Mouse (Mus musculus) heart, postnatal 25 days (tissue): Measurements from ENCODE around the gene Cdh16. TPM values are rescaled to one million over a fixed set of nuclear protein-coding genes. Genes with fewer than 3 reads are reported as not detected.
"Not testable (repeated sequence)": the region's sequence is repeated elsewhere in the genome, so short reads cannot be mapped to it uniquely, and the experiment has no call there.

Experiments used
- DNase-seq: peaks from one replicate; pipeline ENCODE4 v3.0.0; 2022; ENCODE audit warnings: low spot score
- intact Hi-C: fragments of 180-260 bp; cut with DNase I; formaldehyde crosslinking; loops from one replicate; pipeline ENCODE4 v1.15.1; 2025
- total RNA-seq, 2 experiments: library from RNA; stranded (reverse); gene quantifications; 2 replicates each; pipeline ENCODE4 v1.2.3; 2021

Gene Cdh16
- total RNA-seq = 1 to 10 TPM; 2.4 to 3.1 TPM

DNA sequence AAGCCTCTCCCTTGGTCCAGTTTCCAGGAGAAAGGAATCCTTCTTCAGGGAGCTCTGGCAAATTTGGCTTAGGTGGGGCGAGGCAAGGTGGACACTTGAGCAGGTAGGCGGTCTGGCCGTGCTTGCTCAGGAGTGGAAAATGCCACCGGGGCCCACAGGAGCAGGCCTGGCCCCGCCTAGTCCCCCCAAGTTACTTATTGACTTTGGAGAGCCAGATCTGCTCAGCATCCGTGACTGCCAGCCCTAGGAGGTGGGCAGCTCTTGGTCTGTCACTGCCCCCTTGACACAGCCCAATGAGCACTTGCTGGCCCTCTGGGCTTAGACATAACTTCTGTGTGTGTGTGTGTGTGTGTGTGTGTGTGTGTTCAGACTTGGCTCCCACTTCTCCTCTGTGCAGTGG lies at the start of gene Cdh16:
TSS of gene Cdh16 (minus strand) at position 236 of the 400 bp plus-strand sequence.
- intact Hi-C loops = no loop called here
- DNase-seq = no peak

GRCm38 (mm10) chr8:104655614-104656013 lies 31.4 kb upstream of the Cdh16 start:
- intact Hi-C loops = loop anchor here (5.0 to 10.0 kb wide), 3 partner anchors 249 to 609 kb away; partner anchors contain the start of genes Fbxl8, Hsf4 and Tradd
- DNase-seq = no peak

- intact Hi-C loops = loop anchor here (1.0 to 10.0 kb wide), 4 partner anchors 10 to 610 kb away; partner anchors contain the start of genes Fbxl8, Hsf4 and Tradd
- no peak for DNase-seq
These were observed 30.8 kb upstream of the Cdh16 start for GRCm38 (mm10) chr8:104654984-104655383.

DNA sequence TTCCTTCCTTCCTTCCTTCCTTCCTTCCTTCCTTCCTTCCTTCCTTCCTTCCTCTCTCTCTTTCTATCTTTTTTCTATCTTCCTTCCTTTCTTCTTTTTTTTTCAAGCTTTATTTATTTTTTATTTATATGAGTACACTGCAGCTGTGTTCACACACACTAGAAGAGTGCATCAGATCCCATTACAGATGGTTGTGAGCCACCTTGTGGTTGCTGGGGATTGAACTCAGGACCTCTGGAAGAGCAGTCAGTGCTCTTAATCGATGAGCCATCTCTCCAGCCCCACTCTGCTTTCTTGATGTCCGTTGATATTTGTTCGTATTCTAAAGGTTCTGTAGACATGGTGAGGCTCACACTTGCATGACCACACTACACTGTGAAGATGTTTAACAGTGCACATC lies 20.0 kb upstream of the Cdh16 start:
- intact Hi-C loops = loop anchor here (5.0 kb wide), 1 partner anchor 202 kb away; the partner anchor contains the start of gene Dync1li2
- not testable (repeated sequence) for DNase-seq

DNA sequence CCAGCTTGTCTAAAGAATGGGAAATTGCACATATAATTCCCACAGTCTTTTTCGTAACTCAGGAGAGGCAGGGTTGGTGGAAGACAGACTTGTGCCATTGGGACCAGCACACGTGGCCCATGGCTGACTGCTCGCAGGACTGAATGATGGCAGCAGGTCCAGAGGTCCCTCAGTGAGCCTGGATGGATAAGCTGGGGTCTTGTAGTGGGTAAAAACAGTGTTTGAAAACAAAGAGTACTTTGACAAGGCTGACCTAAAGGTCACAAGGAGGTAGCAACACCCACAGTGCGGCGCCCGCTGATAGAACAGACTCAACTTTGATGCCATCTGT lies 18.1 kb upstream of the Cdh16 start:
- intact Hi-C loops = loop anchor here (1.0 to 5.0 kb wide), 2 partner anchors 40 to 200 kb away; partner anchors contain the start of gene Dync1li2
- no peak for DNase-seq

GRCm38 (mm10) chr8:104641426-104642323 lies 17.5 kb upstream of the Cdh16 start, which contains the start of gene Ciao2b:
Gene Ciao2b (minus strand): TSS chr8:104641965.
- peak; percentile 77 for DNase-seq
- intact Hi-C loops = loop anchor here (1.0 to 5.0 kb wide), 3 partner anchors 11 to 199 kb away; partner anchors contain the start of gene Dync1li2

DNA sequence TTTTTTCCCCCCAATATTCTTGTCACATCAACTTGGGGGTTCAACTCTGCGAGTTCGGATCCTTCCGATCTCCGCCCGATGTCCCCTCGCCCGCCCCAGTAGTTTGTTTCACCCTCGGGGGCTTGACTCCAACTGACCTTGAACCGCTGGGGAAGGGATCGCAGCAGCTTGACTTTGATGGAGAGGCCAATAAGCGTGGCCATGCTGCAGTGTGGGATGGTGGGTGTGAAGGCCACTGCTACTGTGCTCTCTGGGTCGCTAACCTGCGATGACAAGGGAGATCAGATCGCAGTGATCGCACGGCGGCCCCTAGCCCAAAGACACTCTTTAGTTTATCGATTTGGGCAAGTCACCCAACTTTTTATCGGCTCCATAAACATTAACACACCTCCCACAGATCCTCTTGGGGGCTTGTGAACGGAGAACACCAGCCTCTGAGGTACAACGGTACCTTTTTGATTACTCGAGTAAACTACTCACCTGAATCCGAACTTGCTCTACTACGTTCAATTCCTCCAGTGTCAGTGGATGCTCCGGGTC lies 16.7 kb upstream of the Cdh16 start:
- DNase-seq = no peak

DNA sequence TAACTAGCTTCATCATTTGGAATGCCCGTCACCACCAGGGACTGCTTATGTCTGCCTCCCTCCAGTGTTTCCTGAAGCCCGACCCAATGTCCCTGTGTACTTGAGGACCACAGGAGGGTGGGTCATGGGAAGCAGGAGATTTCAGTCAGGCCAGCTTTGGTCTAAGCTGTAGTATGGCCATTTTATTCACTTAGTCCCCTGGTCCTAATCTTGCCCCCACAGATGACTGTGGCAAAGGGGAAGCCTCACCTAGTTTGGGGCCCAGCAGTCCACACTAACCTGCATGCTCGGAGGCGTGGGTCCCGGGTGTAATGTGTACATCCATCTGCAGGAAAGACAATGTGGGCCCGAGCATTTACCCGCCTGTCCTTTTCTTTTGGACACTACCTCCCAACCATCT lies 16.0 kb upstream of the Cdh16 start:
- intact Hi-C loops = loop anchor here (5.0 kb wide), 1 partner anchor 198 kb away; the partner anchor contains the start of gene Dync1li2
- no peak for DNase-seq

More for the DNA sequence above, 16.7 kb upstream of the Cdh16 start:
- intact Hi-C loops = loop anchor here (1.0 to 5.0 kb wide), 2 partner anchors 11 to 199 kb away; partner anchors contain the start of gene Dync1li2

DNA sequence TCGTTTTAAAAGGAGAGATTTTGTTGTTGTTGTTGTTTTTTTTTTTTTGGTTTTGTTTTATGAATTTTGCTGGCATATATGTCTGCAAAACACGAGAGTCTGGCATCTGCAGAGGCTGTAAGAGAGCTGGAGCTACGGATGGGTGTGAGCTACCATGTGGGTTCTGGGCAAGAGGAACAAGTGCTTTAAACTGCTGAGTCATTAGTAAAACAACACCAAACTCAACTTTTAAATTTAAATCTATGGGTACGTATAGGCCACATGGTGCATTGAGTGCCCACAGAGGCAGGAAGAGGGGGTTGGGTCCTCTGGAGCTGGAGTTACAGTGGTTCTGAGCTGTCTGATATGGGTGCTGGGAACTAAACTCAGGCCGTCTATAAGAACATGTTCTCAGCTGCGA lies 13.8 kb upstream of the Cdh16 start:
- no peak for DNase-seq

DNA sequence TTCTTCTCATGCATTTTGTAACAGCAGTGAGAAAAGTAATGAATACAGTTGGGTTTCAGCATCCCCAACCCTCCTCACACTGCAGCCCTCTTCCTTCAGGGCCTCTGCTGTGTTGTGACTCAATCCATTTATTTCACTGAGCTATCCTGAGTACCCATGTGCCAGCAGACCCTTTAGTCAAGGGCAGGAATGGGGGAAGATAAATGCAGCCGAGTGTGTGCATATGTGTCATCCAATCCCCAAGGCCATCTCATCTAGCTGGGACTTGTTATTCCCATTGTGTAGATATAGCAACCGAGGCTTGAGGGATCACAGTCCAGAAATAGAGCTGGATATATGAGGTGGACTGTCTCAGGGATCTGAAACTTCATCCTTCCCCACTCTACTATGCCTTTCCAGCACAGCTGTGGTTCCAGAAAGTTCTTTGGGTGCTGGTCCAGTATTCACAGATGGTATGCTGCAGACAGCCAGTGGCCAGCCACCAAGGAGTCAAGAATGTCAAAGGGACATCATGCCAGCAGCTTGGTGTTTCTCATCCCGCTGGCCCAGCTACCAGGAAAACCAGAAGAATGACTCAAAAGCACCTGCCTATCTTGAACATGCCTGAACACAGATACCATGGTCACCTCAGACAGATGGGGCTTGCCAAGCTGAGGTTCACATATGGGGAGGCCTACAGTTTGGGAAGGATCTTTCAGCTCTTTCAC lies 11.0 kb upstream of the Cdh16 start:
- intact Hi-C loops = no loop called here
- DNase-seq = no peak

More for the DNA sequence above, 13.8 kb upstream of the Cdh16 start:
- intact Hi-C loops = no loop called here

DNA sequence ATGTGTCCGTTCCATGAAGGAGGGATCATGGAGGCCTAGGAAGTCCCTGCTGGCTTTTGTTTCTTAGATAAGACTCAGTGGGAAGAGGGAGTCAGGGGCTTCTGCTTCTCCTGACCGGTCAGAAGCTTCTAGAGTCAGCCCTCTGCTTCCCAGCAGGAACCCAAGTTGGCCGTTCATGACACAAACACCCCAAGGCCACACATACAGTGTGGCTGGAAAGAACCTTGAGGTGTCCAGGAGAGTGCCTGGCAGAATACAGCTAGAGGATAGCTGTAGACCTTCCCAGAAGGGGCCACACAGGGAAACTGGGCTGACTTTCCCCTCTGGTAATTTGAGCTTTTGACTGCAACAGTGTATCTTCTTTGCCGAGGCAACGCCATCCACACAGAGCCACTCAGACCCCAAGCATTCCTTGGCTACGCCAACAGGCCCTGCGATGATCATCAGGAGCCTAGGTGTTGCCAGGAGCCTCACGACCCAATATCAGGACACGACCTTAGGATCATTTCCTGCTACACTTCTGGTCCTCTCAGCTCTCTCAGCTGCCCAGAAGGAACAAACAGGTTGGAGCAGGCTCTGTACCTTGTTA lies 9.1 kb upstream of the Cdh16 start:
- DNase-seq = no peak
- intact Hi-C loops = no loop called here

- no peak for DNase-seq
- intact Hi-C loops = no loop called here
These were observed 8.3 kb upstream of the Cdh16 start for GRCm38 (mm10) chr8:104632486-104632885.

DNA sequence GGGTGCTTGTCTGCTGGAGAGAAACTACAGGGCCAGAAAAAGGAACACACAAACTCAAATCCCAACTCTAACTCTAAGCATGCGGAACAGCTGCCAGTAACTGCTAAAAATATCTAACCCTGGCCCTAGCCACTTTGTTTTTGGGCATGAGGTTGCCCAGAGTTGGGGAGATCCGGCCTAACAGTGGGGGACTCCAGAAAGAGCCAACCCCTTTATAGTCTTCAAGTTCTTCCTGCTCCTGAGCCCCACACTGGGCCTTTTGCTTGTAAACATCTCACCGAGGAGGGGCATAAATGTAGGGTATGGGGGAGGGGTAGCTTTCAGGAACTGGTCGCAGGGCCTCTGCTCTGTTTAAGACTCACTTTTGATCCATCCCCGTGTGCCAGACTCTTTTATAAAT lies 7.8 kb upstream of the Cdh16 start:
- no peak for DNase-seq
- intact Hi-C loops = no loop called here

DNA sequence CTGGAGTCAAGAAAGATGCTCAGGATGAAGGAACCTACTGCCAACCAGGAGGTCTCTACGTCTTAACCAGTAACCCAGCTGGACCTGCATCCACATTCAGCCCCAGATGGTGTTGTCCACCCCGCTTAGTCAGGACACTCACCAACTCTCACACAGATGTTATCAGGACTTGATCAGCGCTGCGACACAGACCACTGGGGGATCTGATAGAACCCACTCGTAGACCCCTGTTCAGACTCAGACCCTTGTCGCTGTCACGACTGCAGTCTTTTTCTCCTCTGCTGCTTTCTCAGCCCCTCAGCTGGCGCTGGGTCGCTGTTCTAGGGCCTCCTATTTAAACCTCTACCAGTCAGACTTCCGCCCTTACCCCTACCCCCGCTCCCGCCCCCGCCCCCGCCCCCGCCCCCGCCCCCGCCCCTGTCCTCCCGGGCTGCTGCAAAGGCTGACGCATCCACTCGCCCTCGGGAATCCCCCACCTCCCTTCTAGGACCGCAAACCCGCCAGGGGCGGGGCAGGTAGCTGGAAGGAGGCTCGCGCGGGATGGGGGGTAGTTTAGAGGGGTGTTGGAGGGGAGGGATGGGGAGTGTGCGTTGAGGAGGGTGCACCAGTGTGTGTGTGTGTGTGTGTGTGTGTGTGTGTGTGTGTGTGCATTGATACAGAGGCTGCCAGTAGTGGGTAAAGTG lies 6.9 kb upstream of the Cdh16 start, which contains the start of gene Rrad:
TSS of gene Rrad (minus strand) at position 347 of the 683 bp plus-strand sequence.
- no peak for DNase-seq
- intact Hi-C loops = loop anchor here (1.0 kb wide), 1 partner anchor 10 kb away; the partner anchor contains the start of gene Ciao2b

GRCm38 (mm10) chr8:104630574-104630973 lies 6.4 kb upstream of the Cdh16 start:
- intact Hi-C loops = loop anchor here (1.0 kb wide), 1 partner anchor 11 kb away; the partner anchor contains the start of gene Ciao2b
- DNase-seq = no peak

DNA sequence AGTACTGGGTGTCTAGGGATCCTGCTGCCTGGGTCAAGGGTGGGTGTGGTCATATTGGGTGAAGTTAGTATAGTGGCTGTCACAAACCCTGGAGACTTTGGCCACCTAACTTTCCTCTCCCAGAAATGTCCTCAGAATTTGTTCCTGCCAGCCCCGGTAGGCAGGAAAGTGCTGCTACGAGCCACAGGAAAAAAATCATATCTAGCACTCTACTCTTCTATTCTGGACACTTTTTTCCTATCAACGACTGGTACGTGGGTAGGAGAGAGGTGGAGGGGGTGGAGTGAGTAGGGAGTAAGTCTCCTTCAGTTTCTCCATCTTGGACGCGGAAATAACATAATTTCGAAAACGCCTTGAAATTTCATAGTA lies 5.9 kb upstream of the Cdh16 start:
- DNase-seq = no peak
- intact Hi-C loops = loop anchor here (1.0 kb wide), 1 partner anchor 11 kb away; the partner anchor contains the start of gene Ciao2b

DNA sequence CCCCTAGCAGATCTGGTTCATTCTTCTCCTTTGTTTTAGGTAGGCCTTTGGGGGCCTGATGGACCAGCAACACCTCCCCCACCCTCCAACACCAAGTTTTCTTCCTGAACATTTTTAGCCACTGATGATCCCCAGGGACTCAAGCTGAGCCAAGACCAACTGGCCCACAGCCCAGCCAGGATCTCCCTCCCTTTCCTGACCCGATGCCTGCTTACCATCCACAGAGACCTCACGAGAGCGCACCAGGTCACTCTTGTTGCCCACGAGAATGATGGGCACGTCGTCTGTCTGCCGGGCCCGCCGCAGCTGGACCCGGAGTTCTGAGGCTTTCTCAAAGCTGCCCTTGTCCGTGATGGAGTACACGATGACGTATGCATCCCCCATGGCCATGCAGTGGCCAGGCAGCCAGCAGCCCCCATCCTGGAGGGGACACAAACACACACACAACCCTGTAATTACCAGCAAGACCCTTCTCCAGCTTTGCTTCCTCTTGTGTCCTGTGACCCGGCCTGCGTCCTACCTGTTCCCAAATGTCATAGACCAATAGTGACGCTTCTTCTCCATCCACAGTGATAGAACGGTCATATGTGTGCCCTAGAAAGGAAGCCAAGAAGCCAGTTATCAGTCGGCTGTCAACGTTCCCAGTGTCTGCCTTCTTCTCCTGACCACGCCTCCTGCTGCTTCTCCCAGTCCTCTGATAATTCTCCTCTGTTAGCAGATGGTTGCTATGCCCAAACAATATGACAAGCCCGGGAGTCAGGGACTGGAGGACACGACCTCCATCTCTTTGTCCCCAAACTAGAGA lies 5.3 kb upstream of the Cdh16 start:
- intact Hi-C loops = loop anchor here (1.0 to 2.0 kb wide), 2 partner anchors 12 to 19 kb away; partner anchors contain the start of gene Ciao2b
- DNase-seq = peak; percentile 64

DNA sequence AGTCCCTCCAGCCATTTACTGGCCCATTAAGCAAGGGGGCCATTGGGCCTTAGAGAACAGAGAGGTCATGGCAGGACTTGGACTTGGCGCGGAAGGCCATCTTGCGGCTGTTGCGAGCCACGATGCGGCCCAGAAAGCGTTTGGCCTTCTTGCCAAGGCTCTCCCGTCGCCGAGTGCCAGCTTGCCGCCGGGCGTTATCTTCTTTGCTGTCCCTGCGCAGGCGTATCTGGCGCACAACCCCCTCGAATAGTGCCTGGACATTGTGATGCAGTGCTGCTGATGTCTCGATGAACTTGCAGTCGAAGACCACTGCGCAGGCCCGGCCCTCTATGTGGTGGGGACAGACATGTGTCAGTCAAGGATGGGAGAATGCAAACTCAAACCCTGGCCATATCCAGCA lies 4.2 kb upstream of the Cdh16 start:
- intact Hi-C loops = loop anchor here (2.0 kb wide), 1 partner anchor 18 kb away; no protein-coding TSS in a partner anchor
- DNase-seq = no peak
